Mouse (Mus musculus): ENCODE measurements at regions not wholly inside any gene's neighbourhood (a gene's known extent, or its start where the extent isn't known, plus 50 kb on each side); places are given as distances from the start of the nearest gene placed in this dataset.

DNA sequence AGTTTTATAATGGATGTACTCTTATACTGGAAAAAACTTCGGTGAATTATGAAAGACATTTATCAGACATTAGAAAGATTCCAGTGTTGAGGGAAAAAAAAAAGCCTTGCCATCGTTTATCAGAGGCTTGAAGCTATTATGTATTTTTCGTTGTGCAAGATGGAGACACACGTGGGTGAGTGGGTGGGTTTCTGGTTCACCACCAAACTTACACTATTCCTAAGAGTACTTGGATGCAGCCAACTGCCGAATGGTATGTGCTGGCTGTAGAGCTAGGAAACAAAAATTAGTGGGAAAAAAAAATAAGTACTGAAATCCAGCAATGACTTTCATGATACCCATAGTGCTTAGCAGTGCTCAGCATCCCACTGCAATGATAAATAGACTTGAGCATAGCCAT, 180.8 kb downstream of the Lmo4 start:
- no peak for TF ChIP-seq CTCF (IDR thresholded peaks at IDR 0.05; ENCODE audit: insufficient read depth, low read length)
- no peak for TF ChIP-seq POLR2A (IDR thresholded peaks at IDR 0.05; ENCODE audit: borderline replicate concordance, extremely low read depth, low read depth, low read length)
